Mouse (Mus musculus): ENCODE measurements around the gene Vmn1r148.
"Not testable (repeated sequence)": the region's sequence is repeated elsewhere in the genome, so short reads cannot be mapped to it uniquely, and the experiment has no call there.

Gene Vmn1r148

GRCm38 (mm10) chr7:22413283-22413682 lies at the start of gene Vmn1r148:
TSS of gene Vmn1r148 (plus strand) at chr7:22413583.
- not testable (repeated sequence) for DNase-seq (ENCODE audit: low spot score)

- not testable (repeated sequence) for DNase-seq (ENCODE audit: low spot score)
Observed at GRCm38 (mm10) chr7:22370939-22371338, 42.4 kb upstream of the Vmn1r148 start, which contains the start of gene Gm8660. TSS of gene Gm8660 (minus strand) at chr7:22371039.

GRCm38 (mm10) chr7:22438129-22438528 lies 24.7 kb downstream of the Vmn1r148 start, which contains the start of gene Vmn1r149:
TSS of gene Vmn1r149 (minus strand) at chr7:22438229.
- not testable (repeated sequence) for DNase-seq (ENCODE audit: low spot score)

GRCm38 (mm10) chr7:22463975-22464374 lies 50.6 kb downstream of the Vmn1r148 start, which contains the start of gene Gm10665:
TSS of gene Gm10665 (minus strand) at chr7:22464075.
- DNase-seq (ENCODE audit: low spot score) = not testable (repeated sequence)
